ENCODE assay signal across 7 mouse cellular contexts in the genomic region with DNA sequence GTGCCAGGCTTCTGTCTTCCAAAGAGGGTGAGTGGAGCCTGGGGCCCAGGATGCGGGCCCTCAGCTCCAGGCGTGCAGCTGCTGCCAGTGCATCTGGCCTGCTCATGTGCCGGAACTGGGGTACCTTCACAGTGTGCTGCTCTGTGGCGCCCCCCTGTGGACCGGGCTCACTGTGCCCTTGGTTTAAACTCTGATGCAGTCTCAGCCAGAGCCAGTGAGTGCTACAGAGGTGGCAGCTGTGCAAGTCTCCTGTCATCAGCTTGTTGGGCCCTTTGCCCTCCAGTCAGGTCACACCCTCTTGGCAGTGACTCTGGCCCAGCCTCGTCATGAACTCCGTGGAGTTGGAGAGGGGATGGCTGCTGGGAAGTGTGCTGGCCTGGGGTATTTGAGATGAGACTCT. TPM values are rescaled to one million over a fixed set of nuclear protein-coding genes. Genes with fewer than 3 reads are reported as not detected.
A peak's percentile ranks its signal among the peaks of the same experiment; 100 is the strongest.
DNase-seq lines count a peak whose midpoint lies in the region; ATAC-seq lines count a peak whose summit lies in the region.

No protein-coding gene starts in this region.

- peak; percentile 95 for DNase-seq in midbrain, embryonic 11.5 days (ENCODE audit: low spot score, missing footprints)
- peak; percentile 52 for DNase-seq in T-cell, adult 2 months (ENCODE audit: low spot score)
- peak; percentile 37 for DNase-seq in embryo, embryonic 11 days
- peak; percentile 68 for DNase-seq in kidney, postnatal 10 days
- DNase-seq in natural killer cell, adult 2 months (ENCODE audit: low spot score in 2 of 2), result peak; percentile 37 to 64
- DNase-seq in layer of hippocampus, adult 9-10 months (ENCODE audit: low spot score), result no peak

- no peak overlapping the region for H3K27ac ChIP-seq in midbrain, embryonic 11.5 days (ENCODE audit: low read depth, low read length)
- no peak overlapping the region for H3K27ac ChIP-seq in midbrain, embryonic 13.5 days

- ATAC-seq in midbrain, embryonic 11.5 days (ENCODE audit: low FRiP score), result no peak
- no peak for ATAC-seq in midbrain, embryonic 13.5 days

- H3K36me3 ChIP-seq in midbrain, embryonic 11.5 days (ENCODE audit: control insufficient read depth, insufficient read depth, low read length), result peaks cover 43% of the 10 kb centered on the region
- peaks cover 100% of the 10 kb centered on the region for H3K36me3 ChIP-seq in midbrain, embryonic 13.5 days

- H3K27me3 ChIP-seq in midbrain, embryonic 11.5 days (ENCODE audit: control insufficient read depth, insufficient read depth, low read length), result no peaks in the 10 kb centered on the region
- H3K27me3 ChIP-seq in midbrain, embryonic 13.5 days, result no peaks in the 10 kb centered on the region

- H3K4me2 ChIP-seq in midbrain, embryonic 11.5 days, result no peak overlapping the region
- no peak overlapping the region for H3K4me2 ChIP-seq in midbrain, embryonic 13.5 days (replicated peaks)

- no peak overlapping the region for H3K9ac ChIP-seq in midbrain, embryonic 11.5 days (ENCODE audit: low read length)
- H3K9ac ChIP-seq in midbrain, embryonic 13.5 days (replicated peaks), result no peak overlapping the region

- no peak overlapping the region for H3K4me3 ChIP-seq in midbrain, embryonic 11.5 days (ENCODE audit: low read depth, low read length)
- H3K4me3 ChIP-seq in midbrain, embryonic 13.5 days (replicated peaks), result no peak overlapping the region

- WGBS in midbrain, embryonic 11.5 days, result 83% methylated on average over 7 of the region's 7 CpGs
- 86% methylated on average over 7 of the region's 7 CpGs for WGBS in midbrain, embryonic 13.5 days

- no peaks in the 10 kb centered on the region for H3K9me3 ChIP-seq in midbrain, embryonic 11.5 days (ENCODE audit: control insufficient read depth, low read length)
- H3K9me3 ChIP-seq in midbrain, embryonic 13.5 days, result no peaks in the 10 kb centered on the region

- H3K4me1 ChIP-seq in midbrain, embryonic 11.5 days (ENCODE audit: control insufficient read depth, insufficient read depth, low read length), result no peaks in the 10 kb centered on the region
- H3K4me1 ChIP-seq in midbrain, embryonic 13.5 days (replicated peaks), result no peaks in the 10 kb centered on the region

RNA-seq across cellular contexts. Expression of a gene that starts 16.8 kb away (rescaled TPM):
- 19.4 and 19.6 TPM in 2 replicates for polyA plus RNA-seq in midbrain, embryonic 11.5 days (2014; fragmentation: Nextera tagmentation; extraction: Ambion mirVana)
- 13.1 and 16.8 TPM in 2 replicates for polyA plus RNA-seq in midbrain, embryonic 13.5 days (2015; fragmentation: Nextera tagmentation; extraction: Ambion mirVana)

RNA-seq across cellular contexts. Expression of a gene that starts 49.9 kb away (rescaled TPM):
- 27.6 and 32.2 TPM in 2 replicates for polyA plus RNA-seq in midbrain, embryonic 11.5 days (2014; fragmentation: Nextera tagmentation; extraction: Ambion mirVana)
- 48.6 and 49.1 TPM in 2 replicates for polyA plus RNA-seq in midbrain, embryonic 13.5 days (2015; fragmentation: Nextera tagmentation; extraction: Ambion mirVana)

RNA-seq across cellular contexts. Expression of a gene that starts 55.7 kb away (rescaled TPM):
- 1,161 and 1,182 TPM in 2 replicates for polyA plus RNA-seq in midbrain, embryonic 11.5 days (2014; fragmentation: Nextera tagmentation; extraction: Ambion mirVana)
- polyA plus RNA-seq in midbrain, embryonic 13.5 days (2015; fragmentation: Nextera tagmentation; extraction: Ambion mirVana), result 905 and 914 TPM in 2 replicates
